Mouse (Mus musculus): Measurements from ENCODE around the gene Klre1.
"Not testable (repeated sequence)": the region's sequence is repeated elsewhere in the genome, so short reads cannot be mapped to it uniquely, and the experiment has no call there.

Gene Klre1

DNA sequence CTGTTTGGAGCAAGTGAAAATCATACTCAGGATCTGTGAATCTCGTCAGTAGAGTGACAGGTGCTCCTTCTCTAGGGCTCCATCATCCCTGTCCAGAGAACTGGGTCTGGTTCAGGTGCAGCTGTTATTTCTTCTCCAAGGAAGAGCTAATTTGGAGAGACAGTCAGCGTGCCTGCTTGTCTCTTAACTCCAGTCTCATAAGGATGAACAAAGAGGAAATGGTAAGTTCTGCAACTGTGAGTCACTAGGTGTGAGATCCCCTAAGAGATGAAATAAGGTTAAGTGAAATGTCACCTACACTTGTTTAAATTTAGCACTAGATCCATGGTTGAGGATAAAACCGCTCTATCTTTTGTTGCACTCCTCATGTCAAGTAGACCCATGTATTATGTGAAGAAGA lies 5.3 kb downstream of the Klre1 start:
- no peak for DNase-seq (ENCODE audit: low read depth, low spot score)

DNA sequence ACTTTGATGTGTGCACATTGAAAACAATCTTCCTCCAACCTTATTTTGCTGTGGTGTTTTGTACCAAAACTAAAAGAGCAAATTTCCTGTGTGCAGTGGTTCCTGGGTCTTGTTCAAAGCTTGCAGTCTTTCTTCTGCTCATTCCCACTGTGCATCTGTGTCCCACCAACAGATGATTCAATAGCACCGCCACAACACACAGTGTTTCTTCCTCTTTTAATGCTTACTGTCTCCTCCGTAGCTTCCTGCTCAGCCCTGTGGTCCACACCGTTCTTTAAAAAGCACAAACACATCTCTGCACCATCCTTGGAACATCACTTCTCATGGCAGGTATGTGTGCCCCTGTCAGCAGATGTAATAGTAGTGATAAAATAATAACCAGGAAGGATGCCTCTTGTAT lies 13.8 kb downstream of the Klre1 start, which contains the start of gene Klrd1:
Gene Klrd1 (plus strand): TSS at position 275 of the 400 bp plus-strand sequence.
- DNase-seq (ENCODE audit: low read depth, low spot score) = no peak

GRCm38 (mm10) chr6:129608372-129608771 lies 30.7 kb downstream of the Klre1 start:
- no peak for DNase-seq (ENCODE audit: low read depth, low spot score)

GRCm38 (mm10) chr6:129623735-129624134 lies 46.0 kb downstream of the Klre1 start, which contains the start of gene Klrk1:
Klrk1 (minus strand) TSS chr6:129623864.
- DNase-seq (ENCODE audit: low read depth, low spot score) = no peak

DNA sequence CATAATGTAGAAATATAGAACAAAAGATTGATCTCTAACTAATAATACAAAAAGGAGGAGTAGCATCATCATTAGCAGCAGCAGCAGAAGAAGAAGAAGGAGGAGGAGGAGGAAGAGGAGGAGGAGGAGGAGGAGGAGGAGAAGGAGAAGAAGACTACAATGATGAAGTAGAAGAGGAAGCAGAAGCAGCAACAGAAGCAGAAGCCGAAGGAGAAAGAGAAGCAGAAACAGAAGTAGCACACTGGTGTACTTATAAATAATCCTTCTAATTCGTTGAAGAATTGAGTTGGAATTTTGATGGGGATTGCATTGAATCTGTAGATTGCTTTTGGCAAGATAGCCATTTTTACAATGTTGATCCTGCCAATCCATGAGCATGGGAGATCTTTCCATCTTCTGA lies 53.3 kb downstream of the Klre1 start:
- not testable (repeated sequence) for DNase-seq (ENCODE audit: low read depth, low spot score)
